Mouse (Mus musculus): ENCODE measurements around the gene Fam89b. TPM values are rescaled to one million over a fixed set of nuclear protein-coding genes. Genes with fewer than 3 reads are reported as not detected.

Gene Fam89b
- polyA plus RNA-seq, 1 experiment from 2014 or later, result 108 TPM

DNA sequence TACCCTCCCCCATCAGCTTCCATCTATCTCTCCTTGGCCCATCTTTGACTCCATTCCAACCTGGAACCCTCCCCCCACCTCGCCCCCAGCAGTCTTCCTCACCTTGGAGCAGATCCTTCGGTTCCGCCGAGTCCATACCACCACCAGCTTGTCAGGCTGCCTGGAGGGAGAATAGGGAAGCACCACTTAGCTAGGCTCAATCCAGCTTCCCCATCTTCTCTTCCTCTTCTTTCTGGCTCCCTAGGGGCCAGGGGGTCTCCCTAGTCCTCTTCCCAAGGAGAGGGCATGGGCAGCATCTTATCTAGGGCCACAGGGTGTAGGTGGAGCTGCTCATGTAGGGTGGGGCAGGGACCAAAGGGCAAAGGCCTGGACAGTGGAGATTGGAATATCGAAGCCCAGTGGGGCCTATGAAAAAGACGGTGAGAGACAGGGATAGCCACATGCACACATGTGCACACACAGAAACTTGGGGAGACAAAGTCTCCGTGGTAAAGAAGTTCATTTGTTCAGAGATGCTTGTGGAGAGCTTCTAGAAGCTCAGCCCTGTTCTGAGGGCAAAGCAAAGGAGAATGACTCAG lies 6.5 kb downstream of the Fam89b start:
- no peaks in the 10 kb centered on the region for H3K27me3 ChIP-seq
- no peak for ATAC-seq (ENCODE audit: borderline replicate concordance, extremely low read depth, low FRiP score, low TSS enrichment)
- H3K4me3 ChIP-seq, result no peak overlapping the region
- WGBS, result 81% methylated on average over 7 of the region's 7 CpGs
- H3K4me2 ChIP-seq, result no peak overlapping the region
- H3K4me1 ChIP-seq, result peaks cover 40% of the 10 kb centered on the region
- H3K9ac ChIP-seq, result no peak overlapping the region; the same call in 1 of the 2 replicates
- peaks cover 58% of the 10 kb centered on the region for H3K36me3 ChIP-seq
- no peaks in the 10 kb centered on the region for H3K9me3 ChIP-seq
- no peak overlapping the region for H3K27ac ChIP-seq

DNA sequence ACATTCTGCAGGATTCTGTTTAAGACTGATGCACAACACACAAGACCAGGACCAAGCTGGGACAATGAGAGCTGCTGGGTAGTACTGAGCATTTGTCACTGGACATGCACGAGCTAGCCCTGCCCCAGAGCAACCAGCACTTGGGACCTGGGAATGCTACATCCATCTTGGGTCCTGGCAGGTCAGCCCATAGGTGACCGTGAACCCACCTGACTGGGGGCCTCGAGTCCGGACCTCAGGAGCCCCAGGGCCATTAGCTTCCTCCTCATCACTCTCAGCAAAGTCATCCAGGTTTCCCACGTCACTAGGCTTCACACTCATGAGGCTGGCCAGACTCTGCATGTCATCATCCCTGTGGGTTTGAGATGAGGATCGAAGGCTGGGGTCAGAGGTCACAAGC lies 8.2 kb downstream of the Fam89b start:
- Histone ChIP-seq H3K4me2 (no peak overlapping the region), H3K9ac (no peak overlapping the region), H3K27me3 (no peaks in the 10 kb centered on the region), H3K4me3 (no peak overlapping the region), H3K4me1 (peaks cover 28% of the 10 kb centered on the region), H3K36me3 (peaks cover 59% of the 10 kb centered on the region), H3K27ac (no peak overlapping the region), H3K9me3 (no peaks in the 10 kb centered on the region)
- no peak for ATAC-seq (ENCODE audit: borderline replicate concordance, extremely low read depth, low FRiP score, low TSS enrichment)
- 89% methylated on average over 6 of the region's 6 CpGs for WGBS

- Histone ChIP-seq H3K4me3 (no peak overlapping the region), H3K36me3 (peaks cover 41% of the 10 kb centered on the region), H3K4me1 (peaks cover 31% of the 10 kb centered on the region), H3K9ac (no peak overlapping the region), H3K4me2 (no peak overlapping the region), H3K9me3 (no peaks in the 10 kb centered on the region), H3K27ac (no peak overlapping the region), H3K27me3 (no peaks in the 10 kb centered on the region)
- ATAC-seq (ENCODE audit: borderline replicate concordance, extremely low read depth, low FRiP score, low TSS enrichment), result no peak
- 40% methylated on average over 10 of the region's 10 CpGs for WGBS
Observed at GRCm38 (mm10) chr19:5716955-5717354, 12.5 kb downstream of the Fam89b start.

DNA sequence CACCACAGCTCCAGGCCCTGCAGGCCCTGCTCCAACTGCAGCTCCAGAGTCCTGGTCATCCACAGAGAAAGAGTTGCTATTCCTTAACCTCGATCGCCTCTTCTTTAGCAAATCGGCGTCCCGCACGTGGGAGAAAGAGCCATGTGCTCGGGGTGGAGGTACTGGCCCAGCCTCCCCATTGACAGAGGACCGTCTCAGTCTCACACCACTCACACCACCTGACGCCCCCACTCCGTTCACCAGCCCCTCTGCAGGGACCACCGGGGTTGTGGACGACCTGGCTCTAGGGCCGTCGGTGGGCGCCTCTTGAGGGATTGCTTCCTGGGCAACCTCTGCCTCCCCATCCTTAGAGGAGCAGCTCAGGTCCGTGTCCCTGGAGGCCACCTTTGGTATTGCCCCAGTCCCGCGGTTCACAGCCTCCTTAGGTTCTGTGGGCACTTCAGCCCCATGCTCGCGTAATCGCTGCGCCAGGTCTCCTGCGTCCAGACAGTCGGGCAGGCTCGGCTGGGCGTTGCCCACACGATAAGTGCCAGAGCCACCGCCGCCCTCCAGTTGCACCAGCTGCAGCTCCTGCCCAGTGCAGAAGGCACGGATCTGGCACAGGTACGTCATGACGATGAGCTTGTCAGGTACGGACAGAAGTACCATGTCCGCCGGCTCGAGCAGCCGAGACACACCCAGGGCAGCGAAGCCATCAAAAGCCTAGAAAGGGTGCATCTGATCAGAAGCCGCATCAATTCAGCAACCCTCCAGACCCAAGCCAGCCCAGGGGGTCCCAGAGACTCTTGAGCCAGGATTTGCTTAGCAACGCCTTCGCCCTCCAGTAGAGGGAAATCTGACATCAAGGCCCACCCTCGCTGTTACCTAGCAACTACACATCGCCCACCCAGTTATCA lies 13.4 kb downstream of the Fam89b start:
- ATAC-seq (ENCODE audit: borderline replicate concordance, extremely low read depth, low FRiP score, low TSS enrichment), result peak; percentile 35
- peaks cover 31% of the 10 kb centered on the region for H3K4me1 ChIP-seq
- H3K9ac ChIP-seq, result no peak overlapping the region
- H3K4me3 ChIP-seq, result peak overlapping the region; percentile 5; the same call in 1 of the 2 replicates
- peak overlapping the region; percentile 37 for H3K4me2 ChIP-seq
- no peaks in the 10 kb centered on the region for H3K9me3 ChIP-seq
- no peak overlapping the region for H3K27ac ChIP-seq
- 33% methylated on average over 43 of the region's 43 CpGs for WGBS
- peaks cover 36% of the 10 kb centered on the region for H3K36me3 ChIP-seq
- H3K27me3 ChIP-seq, result no peaks in the 10 kb centered on the region

GRCm38 (mm10) chr19:5713730-5714129 lies 15.7 kb downstream of the Fam89b start:
- no peaks in the 10 kb centered on the region for H3K9me3 ChIP-seq
- peaks cover 31% of the 10 kb centered on the region for H3K4me1 ChIP-seq
- no peak overlapping the region; the same call in 1 of the 2 replicates for H3K9ac ChIP-seq
- H3K4me3 ChIP-seq, result 0 out of 2 replicates have a peak overlapping the region, but pooled peaks have one; percentile 2
- H3K4me2 ChIP-seq, result peak overlapping the region; percentile 25
- no peaks in the 10 kb centered on the region for H3K27me3 ChIP-seq
- peak; percentile 64 for ATAC-seq (ENCODE audit: borderline replicate concordance, extremely low read depth, low FRiP score, low TSS enrichment)
- H3K27ac ChIP-seq, result peak overlapping the region; percentile 75
- H3K36me3 ChIP-seq, result peaks cover 28% of the 10 kb centered on the region
- WGBS, result 7% methylated on average over 2 of the region's 2 CpGs

- no peak for ATAC-seq (ENCODE audit: borderline replicate concordance, extremely low read depth, low FRiP score, low TSS enrichment)
- H3K4me1 ChIP-seq, result peaks cover 31% of the 10 kb centered on the region
- H3K27me3 ChIP-seq, result no peaks in the 10 kb centered on the region
- 59% methylated on average over 5 of the region's 5 CpGs for WGBS
- H3K4me2 ChIP-seq, result peak overlapping the region; percentile 25
- no peak overlapping the region for H3K9ac ChIP-seq
- H3K4me3 ChIP-seq, result no peak overlapping the region
- peak overlapping the region; percentile 75 for H3K27ac ChIP-seq
- peaks cover 30% of the 10 kb centered on the region for H3K36me3 ChIP-seq
- H3K9me3 ChIP-seq, result no peaks in the 10 kb centered on the region
Observed at GRCm38 (mm10) chr19:5713255-5713654, 16.2 kb downstream of the Fam89b start.

DNA sequence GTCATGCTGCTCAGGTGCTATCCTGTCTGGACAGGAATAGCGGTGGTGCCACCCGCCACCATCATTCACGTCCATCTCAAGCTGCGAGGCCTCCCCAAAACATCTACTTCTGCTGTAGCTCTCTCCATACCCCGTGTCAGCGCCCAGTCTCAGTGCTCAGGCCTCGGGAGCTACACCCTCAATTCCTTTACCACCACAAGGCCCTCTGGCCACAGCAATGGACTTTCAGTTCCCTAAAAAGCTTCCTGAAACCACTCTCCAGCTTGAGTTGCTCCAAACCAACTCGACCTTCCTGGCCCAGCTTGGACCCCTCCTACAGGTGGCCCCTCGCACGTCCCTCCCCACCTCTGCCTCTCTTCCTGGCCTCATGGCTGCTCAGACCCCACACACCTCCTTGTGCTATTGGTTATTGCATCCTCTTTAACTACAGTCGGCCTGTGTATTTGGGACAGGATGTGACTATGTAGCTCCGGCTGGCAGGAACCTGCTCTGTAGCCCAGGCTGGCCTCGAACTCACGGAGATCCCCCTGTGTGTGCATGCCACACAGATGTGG lies 17.5 kb downstream of the Fam89b start:
- peaks cover 36% of the 10 kb centered on the region for H3K36me3 ChIP-seq
- peaks cover 29% of the 10 kb centered on the region for H3K4me1 ChIP-seq
- no peak for ATAC-seq (ENCODE audit: borderline replicate concordance, extremely low read depth, low FRiP score, low TSS enrichment)
- no peak overlapping the region for H3K4me2 ChIP-seq
- no peaks in the 10 kb centered on the region for H3K9me3 ChIP-seq
- WGBS, result 92% methylated on average over 14 of the region's 14 CpGs
- H3K27ac ChIP-seq, result no peak overlapping the region
- H3K27me3 ChIP-seq, result no peaks in the 10 kb centered on the region
- no peak overlapping the region for H3K4me3 ChIP-seq
- H3K9ac ChIP-seq, result no peak overlapping the region

GRCm38 (mm10) chr19:5711218-5711617 lies 18.2 kb downstream of the Fam89b start:
- Histone ChIP-seq H3K9ac (no peak overlapping the region), H3K4me3 (no peak overlapping the region), H3K4me1 (peaks cover 26% of the 10 kb centered on the region), H3K27me3 (no peaks in the 10 kb centered on the region), H3K27ac (no peak overlapping the region), H3K36me3 (peaks cover 36% of the 10 kb centered on the region), H3K9me3 (no peaks in the 10 kb centered on the region), H3K4me2 (no peak overlapping the region)
- no peak for ATAC-seq (ENCODE audit: borderline replicate concordance, extremely low read depth, low FRiP score, low TSS enrichment)
- 28% methylated on average over 3 of the region's 3 CpGs for WGBS

DNA sequence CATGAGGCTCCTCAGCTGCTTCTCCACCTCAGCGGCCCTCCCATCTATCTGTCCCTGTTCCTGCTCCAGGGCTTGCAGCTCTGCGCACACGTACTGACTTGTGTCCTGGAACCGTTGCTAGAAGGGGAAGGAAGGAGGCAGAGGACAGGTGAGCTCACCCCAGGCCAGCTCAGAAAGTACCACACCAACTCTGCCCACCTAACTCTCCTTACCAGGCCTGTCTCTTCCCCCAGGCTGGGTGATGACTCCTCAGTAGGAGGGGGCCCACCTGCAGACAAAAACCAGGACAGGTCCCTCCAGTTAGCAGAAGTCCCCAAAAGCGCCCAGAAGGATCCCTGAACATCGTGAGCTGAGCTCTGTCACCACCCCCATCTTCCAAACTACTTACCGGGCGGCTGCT lies 18.9 kb downstream of the Fam89b start:
- H3K4me3 ChIP-seq, result no peak overlapping the region
- WGBS, result 88% methylated on average over 8 of the region's 8 CpGs
- peaks cover 36% of the 10 kb centered on the region for H3K36me3 ChIP-seq
- H3K4me1 ChIP-seq, result peaks cover 23% of the 10 kb centered on the region
- ATAC-seq (ENCODE audit: borderline replicate concordance, extremely low read depth, low FRiP score, low TSS enrichment), result no peak
- no peak overlapping the region for H3K27ac ChIP-seq
- no peak overlapping the region for H3K4me2 ChIP-seq
- H3K9me3 ChIP-seq, result no peaks in the 10 kb centered on the region
- no peak overlapping the region for H3K9ac ChIP-seq
- no peaks in the 10 kb centered on the region for H3K27me3 ChIP-seq

DNA sequence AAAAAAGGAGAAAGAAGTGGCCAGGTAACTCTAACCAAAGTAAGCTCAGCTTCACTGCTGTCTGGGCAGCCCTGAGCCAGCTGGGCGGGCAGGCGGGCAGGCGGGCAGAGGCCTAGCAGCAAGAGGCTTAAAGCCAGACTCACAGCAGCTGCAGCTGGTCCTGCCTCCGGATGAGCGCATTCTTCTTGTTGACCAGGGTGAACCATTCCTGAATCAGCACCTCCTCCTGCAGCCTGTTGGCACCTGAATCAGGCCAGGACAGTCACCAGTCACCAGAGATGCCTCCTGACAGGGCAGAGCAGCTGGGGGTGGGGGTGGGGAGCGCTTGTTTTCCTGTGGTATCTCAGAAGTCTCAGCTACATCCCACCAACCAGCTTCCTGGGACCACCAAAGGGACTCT lies 19.4 kb downstream of the Fam89b start:
- H3K27ac ChIP-seq, result no peak overlapping the region
- no peaks in the 10 kb centered on the region for H3K27me3 ChIP-seq
- no peak for ATAC-seq (ENCODE audit: borderline replicate concordance, extremely low read depth, low FRiP score, low TSS enrichment)
- H3K4me2 ChIP-seq, result no peak overlapping the region
- peaks cover 24% of the 10 kb centered on the region for H3K4me1 ChIP-seq
- no peaks in the 10 kb centered on the region for H3K9me3 ChIP-seq
- H3K4me3 ChIP-seq, result no peak overlapping the region
- 96% methylated on average over 6 of the region's 6 CpGs for WGBS
- peaks cover 36% of the 10 kb centered on the region for H3K36me3 ChIP-seq
- H3K9ac ChIP-seq, result no peak overlapping the region

- Histone ChIP-seq H3K9ac (no peak overlapping the region), H3K36me3 (peaks cover 55% of the 10 kb centered on the region), H3K4me1 (peaks cover 16% of the 10 kb centered on the region), H3K27ac (peak overlapping the region; percentile 65), H3K4me3 (no peak overlapping the region), H3K27me3 (no peaks in the 10 kb centered on the region), H3K4me2 (no peak overlapping the region), H3K9me3 (no peaks in the 10 kb centered on the region)
- WGBS, result 35% methylated on average over 10 of the region's 10 CpGs
- peak; percentile 66 for ATAC-seq (ENCODE audit: borderline replicate concordance, extremely low read depth, low FRiP score, low TSS enrichment)
Observed at GRCm38 (mm10) chr19:5704801-5705571, 24.5 kb downstream of the Fam89b start.
